Mouse (Mus musculus): ENCODE results near the gene Bcl2l15. TPM values are rescaled to one million over a fixed set of nuclear protein-coding genes. Genes with fewer than 3 reads are reported as not detected.
"Not testable (repeated sequence)": the region's sequence is repeated elsewhere in the genome, so short reads cannot be mapped to it uniquely, and the experiment has no call there.

The Bcl2l15 gene
- polyA plus RNA-seq, 1 experiment from 2014 or later = 0.42 TPM

DNA sequence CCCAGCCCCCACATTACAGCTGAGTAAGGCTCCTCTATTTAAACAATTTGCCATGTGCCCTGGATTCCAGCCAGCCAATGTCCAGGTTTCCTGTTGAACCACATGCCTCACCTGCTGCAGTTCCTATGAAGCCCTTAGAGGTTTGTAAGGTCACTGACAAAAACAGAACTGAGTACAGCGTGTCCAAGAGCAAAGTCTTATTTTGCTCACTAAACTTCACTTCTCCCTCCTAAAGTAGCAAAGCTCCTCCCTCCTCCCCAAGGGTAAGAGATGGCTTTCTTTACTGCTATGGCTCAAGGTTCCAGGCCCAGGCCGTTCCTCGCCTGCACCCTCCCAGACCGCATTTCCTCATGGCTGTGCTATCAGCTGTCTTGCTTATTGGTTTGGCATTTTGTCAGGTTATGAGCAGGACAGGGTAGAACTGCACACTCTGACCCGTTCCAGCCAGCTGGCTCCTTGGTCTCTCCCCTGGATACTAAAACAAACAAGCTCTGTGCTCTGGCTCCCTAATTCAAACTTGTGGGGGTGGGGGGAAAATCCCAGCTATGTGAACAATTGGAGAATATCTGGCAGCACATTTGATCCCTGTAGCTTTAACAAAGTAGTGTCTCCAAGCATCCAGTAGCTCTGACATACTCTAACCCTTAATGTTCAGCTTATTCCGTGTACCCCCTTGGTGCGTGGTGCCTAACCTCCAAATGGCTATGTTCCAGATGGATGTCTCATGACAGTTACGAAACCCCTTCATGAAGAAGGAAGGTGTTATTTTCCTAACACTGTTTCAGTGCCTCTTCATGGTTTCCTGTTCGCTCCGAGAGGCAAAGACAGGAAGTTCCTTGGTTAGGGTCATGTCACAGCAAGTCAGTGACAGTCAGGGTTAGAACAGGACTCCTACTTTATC lies 30.5 kb upstream of the Bcl2l15 start:
- Histone ChIP-seq H3K9ac (replicated peaks) (no peak overlapping the region), H3K9me3 (no peaks in the 10 kb centered on the region), H3K4me3 (no peak overlapping the region), H3K4me2 (replicated peaks) (no peak overlapping the region), H3K27ac (replicated peaks) (no peak overlapping the region), H3K36me3 (peaks cover 35% of the 10 kb centered on the region), H3K27me3 (no peaks in the 10 kb centered on the region), H3K4me1 (no peaks in the 10 kb centered on the region)
- ATAC-seq (ENCODE audit: low FRiP score, low read depth) = no peak
- 82% methylated on average over 10 of the region's 10 CpGs for WGBS

GRCm38 (mm10) chr3:103802861-103803260 lies 29.5 kb upstream of the Bcl2l15 start:
- Histone ChIP-seq H3K4me3 (no peak overlapping the region), H3K9ac (replicated peaks) (no peak overlapping the region), H3K4me1 (peaks cover 5% of the 10 kb centered on the region), H3K4me2 (replicated peaks) (no peak overlapping the region), H3K27ac (replicated peaks) (no peak overlapping the region), H3K36me3 (peaks cover 35% of the 10 kb centered on the region), H3K27me3 (no peaks in the 10 kb centered on the region), H3K9me3 (no peaks in the 10 kb centered on the region)
- WGBS = 87% methylated on average over 8 of the region's 8 CpGs
- no peak for ATAC-seq (ENCODE audit: low FRiP score, low read depth)

GRCm38 (mm10) chr3:103805671-103806070 lies 26.7 kb upstream of the Bcl2l15 start:
- whole genome bisulfite sequencing = 87% methylated on average over 1 of the region's 1 CpGs
- peaks cover 35% of the 10 kb centered on the region for H3K36me3 ChIP-seq
- H3K4me1 ChIP-seq = peaks cover 20% of the 10 kb centered on the region
- H3K4me3 ChIP-seq = no peak overlapping the region
- no peak for ATAC-seq (ENCODE audit: low FRiP score, low read depth)
- H3K27ac ChIP-seq (replicated peaks) = no peak overlapping the region
- no peak overlapping the region for H3K9ac ChIP-seq (replicated peaks)
- no peaks in the 10 kb centered on the region for H3K27me3 ChIP-seq
- no peak overlapping the region for H3K4me2 ChIP-seq (replicated peaks)
- H3K9me3 ChIP-seq = no peaks in the 10 kb centered on the region

- Histone ChIP-seq H3K36me3 (peaks cover 21% of the 10 kb centered on the region), H3K27ac (replicated peaks) (peak within 1 kb of the TSS; percentile 88), H3K27me3 (no peaks in the 10 kb centered on the region), H3K9ac (replicated peaks) (peak within 1 kb of the TSS; percentile 76), H3K9me3 (no peaks in the 10 kb centered on the region), H3K4me2 (replicated peaks) (peak within 1 kb of the TSS; percentile 77), H3K4me1 (peaks cover 20% of the 10 kb centered on the region), H3K4me3 (peak within 1 kb of the TSS; percentile 83)
- WGBS = under 1% methylated on average over 59 of the region's 70 CpGs
- ATAC-seq (ENCODE audit: low FRiP score, low read depth) = peak; percentile 98
Observed at GRCm38 (mm10) chr3:103808891-103809798, 23.3 kb upstream of the Bcl2l15 start, which contains the start of the genes Dclre1b, Ap4b1 and Gm43064. Dclre1b (minus strand) TSS chr3:103809444. Ap4b1 (plus strand) TSS chr3:103809520. Gm43064 (plus strand) TSS chr3:103809573.

GRCm38 (mm10) chr3:103809799-103810150 lies 22.6 kb upstream of the Bcl2l15 start:
- peak overlapping the region; percentile 88 for H3K27ac ChIP-seq (replicated peaks)
- peaks cover 20% of the 10 kb centered on the region for H3K4me1 ChIP-seq
- 2% methylated on average over 14 of the region's 14 CpGs for WGBS
- H3K27me3 ChIP-seq = no peaks in the 10 kb centered on the region
- ATAC-seq (ENCODE audit: low FRiP score, low read depth) = peak; percentile 64; the same call in 1 of the 2 replicates
- no peaks in the 10 kb centered on the region for H3K9me3 ChIP-seq
- peak overlapping the region; percentile 83 for H3K4me3 ChIP-seq
- H3K36me3 ChIP-seq = peaks cover 21% of the 10 kb centered on the region
- peak overlapping the region; percentile 57 for H3K9ac ChIP-seq (replicated peaks)
- H3K4me2 ChIP-seq (replicated peaks) = peak overlapping the region; percentile 77

- Histone ChIP-seq H3K4me1 (peaks cover 20% of the 10 kb centered on the region), H3K27me3 (no peaks in the 10 kb centered on the region)
Observed at GRCm38 (mm10) chr3:103810967-103811366, 21.4 kb upstream of the Bcl2l15 start.

DNA sequence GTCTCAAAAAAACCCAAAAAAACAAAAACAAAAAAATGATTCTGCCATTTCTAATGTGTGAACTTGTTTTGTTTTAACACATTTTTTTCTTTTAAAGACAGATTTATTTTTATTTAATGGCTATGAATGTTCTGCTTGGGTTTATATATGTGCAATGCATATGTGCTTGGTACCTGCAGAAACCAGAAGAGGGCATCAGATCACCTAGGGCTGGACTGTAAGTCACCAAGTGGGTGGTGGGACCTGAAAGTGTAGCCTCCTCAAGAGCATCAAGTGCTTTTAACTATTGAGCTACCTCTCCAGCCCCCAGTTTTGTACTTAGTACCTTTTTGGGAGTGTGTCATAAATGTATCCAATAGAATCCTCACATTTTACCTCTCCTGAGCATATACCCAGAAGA lies 4.9 kb upstream of the Bcl2l15 start:
- no peak overlapping the region for H3K4me2 ChIP-seq (replicated peaks)
- no peak for ATAC-seq (ENCODE audit: low FRiP score, low read depth)
- H3K4me3 ChIP-seq = no peak overlapping the region
- no peak overlapping the region for H3K27ac ChIP-seq (replicated peaks)
- peaks cover 5% of the 10 kb centered on the region for H3K36me3 ChIP-seq
- H3K9me3 ChIP-seq = no peaks in the 10 kb centered on the region
- H3K4me1 ChIP-seq = no peaks in the 10 kb centered on the region
- H3K9ac ChIP-seq (replicated peaks) = no peak overlapping the region
- H3K27me3 ChIP-seq = no peaks in the 10 kb centered on the region

More at GRCm38 (mm10) chr3:103810967-103811366, 21.4 kb upstream of the Bcl2l15 start:
- no peak overlapping the region for H3K4me2 ChIP-seq (replicated peaks)
- H3K4me3 ChIP-seq = no peak overlapping the region
- H3K36me3 ChIP-seq = peaks cover 24% of the 10 kb centered on the region
- no peaks in the 10 kb centered on the region for H3K9me3 ChIP-seq
- 95% methylated on average over 6 of the region's 6 CpGs for WGBS
- ATAC-seq (ENCODE audit: low FRiP score, low read depth) = no peak
- no peak overlapping the region for H3K27ac ChIP-seq (replicated peaks)
- H3K9ac ChIP-seq (replicated peaks) = no peak overlapping the region

- H3K36me3 ChIP-seq = no peaks in the 10 kb centered on the region
- H3K9ac ChIP-seq (replicated peaks) = no peak overlapping the region
- H3K27ac ChIP-seq (replicated peaks) = no peak overlapping the region
- no peaks in the 10 kb centered on the region for H3K9me3 ChIP-seq
- H3K4me1 ChIP-seq = no peaks in the 10 kb centered on the region
- no peaks in the 10 kb centered on the region for H3K27me3 ChIP-seq
- 92% methylated on average over 3 of the region's 3 CpGs for WGBS
- no peak for ATAC-seq (ENCODE audit: low FRiP score, low read depth)
- no peak overlapping the region for H3K4me2 ChIP-seq (replicated peaks)
- no peak overlapping the region for H3K4me3 ChIP-seq
Observed at GRCm38 (mm10) chr3:103829036-103829435, 3.4 kb upstream of the Bcl2l15 start.

DNA sequence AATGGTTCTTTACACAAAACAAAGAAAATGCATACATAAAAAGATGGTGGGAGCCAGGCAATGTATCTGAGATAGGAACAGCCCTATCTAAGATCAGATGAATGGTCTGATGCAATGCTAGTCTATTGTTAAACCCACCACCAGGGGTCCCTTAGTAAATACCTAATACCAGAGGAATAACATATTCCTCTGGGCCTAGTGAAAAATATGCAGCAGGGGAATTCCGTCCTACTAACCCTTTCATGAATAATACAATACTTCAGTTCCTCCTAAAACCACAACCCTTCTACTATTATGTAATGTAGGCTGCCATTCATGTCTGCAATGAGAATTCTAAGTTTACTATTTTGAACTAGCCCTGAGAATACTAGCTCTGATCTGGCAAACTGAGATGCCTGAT lies 1.7 kb upstream of the Bcl2l15 start:
- H3K9me3 ChIP-seq; H3K4me2 ChIP-seq (replicated peaks); H3K36me3 ChIP-seq; H3K27me3 ChIP-seq; H3K4me1 ChIP-seq; ATAC-seq (ENCODE audit: low FRiP score, low read depth); H3K9ac ChIP-seq (replicated peaks); H3K27ac ChIP-seq (replicated peaks); H3K4me3 ChIP-seq: not testable (repeated sequence)
- WGBS = 48% methylated on average over 1 of the region's 1 CpGs

DNA sequence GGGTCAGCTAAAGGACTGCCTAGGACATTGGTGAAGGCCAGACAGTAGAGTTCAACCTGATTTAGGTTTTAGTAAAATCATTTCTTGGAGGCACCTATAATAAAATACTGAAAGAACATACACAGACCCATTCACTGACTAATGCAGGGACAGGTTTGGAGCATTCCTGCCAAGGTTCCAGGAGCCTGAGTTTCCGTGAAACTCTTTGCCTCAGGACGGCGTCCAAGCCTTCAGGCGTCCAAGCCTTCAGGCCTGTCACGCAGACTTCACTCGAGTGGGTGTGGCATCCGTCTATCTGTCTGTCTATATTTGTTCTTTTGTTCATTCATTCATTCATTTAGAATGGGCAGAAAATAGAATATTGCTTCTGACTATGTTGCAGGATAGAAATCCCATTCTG lies 1.3 kb upstream of the Bcl2l15 start:
- Histone ChIP-seq H3K4me3 (no peak overlapping the region), H3K9me3 (no peaks in the 10 kb centered on the region), H3K27ac (replicated peaks) (no peak overlapping the region), H3K36me3 (no peaks in the 10 kb centered on the region), H3K9ac (replicated peaks) (no peak overlapping the region), H3K27me3 (no peaks in the 10 kb centered on the region), H3K4me2 (replicated peaks) (no peak overlapping the region), H3K4me1 (no peaks in the 10 kb centered on the region)
- WGBS = 83% methylated on average over 7 of the region's 7 CpGs
- ATAC-seq (ENCODE audit: low FRiP score, low read depth) = no peak

- H3K27ac ChIP-seq (replicated peaks) = no peak overlapping the region
- no peak overlapping the region for H3K9ac ChIP-seq (replicated peaks)
- H3K4me2 ChIP-seq (replicated peaks) = no peak overlapping the region
- H3K4me1 ChIP-seq = no peaks in the 10 kb centered on the region
- no peaks in the 10 kb centered on the region for H3K36me3 ChIP-seq
- WGBS = 94% methylated on average over 2 of the region's 2 CpGs
- H3K27me3 ChIP-seq = no peaks in the 10 kb centered on the region
- H3K9me3 ChIP-seq = no peaks in the 10 kb centered on the region
- H3K4me3 ChIP-seq = no peak overlapping the region
- no peak for ATAC-seq (ENCODE audit: low FRiP score, low read depth)
Observed at GRCm38 (mm10) chr3:103834001-103834400, 1.6 kb downstream of the Bcl2l15 start.

All from midbrain, embryonic 12.5 days (tissue).